Mouse (Mus musculus) G1E (cell line): ENCODE results near the gene Igf2bp3.

Experiments used
- CTCF ChIP-seq: IDR thresholded peaks from 2 replicates; pipeline ENCODE4 v1.5.1; 2012; ENCODE audit warnings: low read depth, low read length, inconsistent platforms, mixed read lengths
- GATA1 ChIP-seq: IDR thresholded peaks from 2 replicates; pipeline ENCODE4 v1.6.1; 2012; ENCODE audit warnings: borderline replicate concordance, low read length, inconsistent platforms, mixed read lengths
- GATA2 ChIP-seq: IDR thresholded peaks from 2 replicates; pipeline ENCODE4 v1.6.1; 2012; ENCODE audit warnings: low read depth, low read length, inconsistent platforms, borderline replicate concordance
- POLR2AphosphoS5 ChIP-seq: IDR thresholded peaks from 2 replicates; pipeline ENCODE4 v1.6.1; 2012; ENCODE audit warnings: low read depth, low read length, inconsistent platforms; ENCODE audit not compliant: insufficient replicate concordance
- TAL1 ChIP-seq: conservative IDR thresholded peaks from 2 replicates; pipeline ENCODE4 v1.6.1; 2012; ENCODE audit warnings: low read depth, low read length, inconsistent platforms, mixed read lengths

DNA sequence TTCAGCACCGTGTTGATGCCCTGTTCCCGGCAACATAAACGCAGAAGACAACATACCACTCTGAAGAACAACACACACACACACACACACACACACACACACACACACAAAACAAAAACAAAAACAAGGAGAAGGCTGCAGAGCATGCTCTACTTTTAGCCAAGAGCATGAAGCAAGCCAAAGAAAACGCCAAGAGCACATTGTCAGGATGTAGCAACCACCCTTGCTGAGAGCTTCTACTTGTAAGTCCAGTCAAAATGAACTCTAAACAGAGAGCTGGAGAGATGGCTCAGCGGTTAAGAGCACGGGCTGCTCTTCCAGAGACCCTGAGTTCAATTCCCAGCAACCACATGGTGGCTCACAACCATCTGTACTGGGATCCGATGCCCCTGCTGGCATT, 41.5 kb downstream of the Igf2bp3 start:
- TF ChIP-seq CTCF (no peak), GATA2 (no peak), TAL1 (no peak), POLR2AphosphoS5 (no peak), GATA1 (no peak)
